Comparison of ENCODE assay signal across 8 mouse cellular contexts in the genomic region with DNA sequence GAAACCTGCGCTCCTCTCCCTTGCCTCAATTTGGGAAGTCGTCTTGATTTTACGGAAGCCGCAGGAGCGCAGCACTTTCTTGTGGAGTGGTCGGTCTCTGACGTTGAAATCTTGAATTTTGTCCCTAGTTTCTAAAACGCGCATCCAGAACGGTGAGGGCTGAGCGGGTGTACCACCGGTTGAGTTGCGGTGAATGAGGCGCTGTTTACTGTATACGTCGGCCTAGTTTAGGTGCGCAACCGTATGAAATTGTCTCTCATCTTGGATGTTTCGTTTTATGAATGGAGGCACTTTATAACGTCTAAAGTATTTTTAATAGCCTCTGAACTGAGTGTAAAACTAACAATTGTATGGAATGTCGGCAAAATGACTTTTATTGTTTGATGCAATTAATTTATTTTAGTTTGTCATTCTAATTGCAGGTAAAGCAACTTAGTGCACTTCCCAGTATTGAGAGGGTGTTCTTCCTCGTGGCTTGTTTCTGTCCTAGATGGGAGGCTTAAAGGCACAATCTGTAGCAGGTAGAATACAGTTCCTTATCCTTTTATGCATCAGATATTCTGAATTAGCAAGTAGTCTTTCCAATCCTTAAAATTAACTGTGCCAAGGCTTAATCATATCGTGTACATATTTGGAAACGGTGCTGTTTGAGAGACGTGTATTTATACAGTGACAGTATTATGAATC. TPM values are rescaled to one million over a fixed set of nuclear protein-coding genes. Genes with fewer than 3 reads are reported as not detected.
DNase-seq lines count a peak whose midpoint lies in the region; ATAC-seq lines count a peak whose summit lies in the region.

No protein-coding gene starts in this region.

- 7% methylated on average over 25 of the region's 25 CpGs for WGBS in neural tube, embryonic 11.5 days
- WGBS in forebrain, embryonic 10.5 days = 8% methylated on average over 25 of the region's 25 CpGs
- WGBS in limb, embryonic 13.5 days = 5% methylated on average over 25 of the region's 25 CpGs
- 5% methylated on average over 25 of the region's 25 CpGs for WGBS in stomach, embryonic 14.5 days

- peaks cover 4% of the 10 kb centered on the region; the same call in 1 of the 2 replicates for H3K27me3 ChIP-seq in neural tube, embryonic 11.5 days (ENCODE audit: control insufficient read depth, insufficient read depth, low read length)
- peaks cover 42% of the 10 kb centered on the region for H3K27me3 ChIP-seq in forebrain, embryonic 10.5 days (ENCODE audit: poor library complexity, severe bottlenecking)
- peaks cover 28% of the 10 kb centered on the region for H3K27me3 ChIP-seq in limb, embryonic 13.5 days
- H3K27me3 ChIP-seq in stomach, embryonic 14.5 days (ENCODE audit: control insufficient read depth, insufficient read depth, low read length) = no peaks in the 10 kb centered on the region

- no peak overlapping the region for H3K27ac ChIP-seq in neural tube, embryonic 11.5 days (ENCODE audit: low read depth, low read length)
- no peak overlapping the region for H3K27ac ChIP-seq in forebrain, embryonic 10.5 days
- H3K27ac ChIP-seq in limb, embryonic 13.5 days = no peak overlapping the region
- H3K27ac ChIP-seq in stomach, embryonic 14.5 days (ENCODE audit: low read length) = no peak overlapping the region

- DNase-seq in neural tube, embryonic 11.5 days (ENCODE audit: low spot score) = no peak
- no peak for DNase-seq in neural tube, embryonic 10.5 days (ENCODE audit: extremely low spot score, low spot score)
- DNase-seq in forebrain, embryonic 10.5 days (ENCODE audit: extremely low spot score, low spot score) = no peak
- DNase-seq in cerebellum, adult 9-10 months = no peak
- no peak for DNase-seq in right cerebral cortex, adult 2 months (ENCODE audit: low spot score in 2 of 2)
- no peak for DNase-seq in cerebellum, postnatal 25 days

- ATAC-seq in neural tube, embryonic 11.5 days (ENCODE audit: insufficient read depth, low FRiP score, low TSS enrichment) = no peak
- ATAC-seq in limb, embryonic 13.5 days (ENCODE audit: low FRiP score, low read depth) = no peak
- ATAC-seq in stomach, embryonic 14.5 days (ENCODE audit: insufficient number of reproducible peaks, insufficient read depth, low FRiP score, low read depth) = no peak

- H3K9me3 ChIP-seq in neural tube, embryonic 11.5 days (ENCODE audit: control insufficient read depth, low read length) = no peaks in the 10 kb centered on the region
- H3K9me3 ChIP-seq in forebrain, embryonic 10.5 days = no peaks in the 10 kb centered on the region
- H3K9me3 ChIP-seq in limb, embryonic 13.5 days = no peaks in the 10 kb centered on the region
- H3K9me3 ChIP-seq in stomach, embryonic 14.5 days (ENCODE audit: control insufficient read depth, low read depth, low read length) = no peaks in the 10 kb centered on the region

- peak overlapping the region; percentile 100 for H3K4me2 ChIP-seq in neural tube, embryonic 11.5 days (ENCODE audit: low read depth)
- H3K4me2 ChIP-seq in limb, embryonic 13.5 days (replicated peaks) = peak overlapping the region; percentile 99
- peak overlapping the region; percentile 100 for H3K4me2 ChIP-seq in stomach, embryonic 14.5 days (replicated peaks; ENCODE audit: low read depth, low read length)

- H3K4me3 ChIP-seq in neural tube, embryonic 11.5 days (ENCODE audit: low read depth, low read length) = peak overlapping the region; percentile 71
- peak overlapping the region; percentile 84 for H3K4me3 ChIP-seq in forebrain, embryonic 10.5 days
- H3K4me3 ChIP-seq in limb, embryonic 13.5 days = peak overlapping the region; percentile 70
- peak overlapping the region; percentile 69 for H3K4me3 ChIP-seq in stomach, embryonic 14.5 days (ENCODE audit: low read depth, low read length)

- no peak overlapping the region; the same call in 1 of the 2 replicates for H3K9ac ChIP-seq in neural tube, embryonic 11.5 days (ENCODE audit: low read length)
- peak overlapping the region; percentile 72 for H3K9ac ChIP-seq in limb, embryonic 13.5 days
- H3K9ac ChIP-seq in stomach, embryonic 14.5 days (replicated peaks; ENCODE audit: low read depth, low read length) = peak overlapping the region; percentile 40; the same call in 1 of the 2 replicates

- H3K4me1 ChIP-seq in neural tube, embryonic 11.5 days (ENCODE audit: control insufficient read depth, insufficient read depth, low read length) = no peaks in the 10 kb centered on the region
- H3K4me1 ChIP-seq in forebrain, embryonic 10.5 days = peaks cover 23% of the 10 kb centered on the region
- H3K4me1 ChIP-seq in limb, embryonic 13.5 days = peaks cover 17% of the 10 kb centered on the region
- 0 out of 2 replicates have a peak, but pooled peaks cover 4% of the 10 kb centered on the region for H3K4me1 ChIP-seq in stomach, embryonic 14.5 days (ENCODE audit: control insufficient read depth, insufficient read depth, low read length)

- 0 out of 2 replicates have a peak, but pooled peaks cover 2% of the 10 kb centered on the region for H3K36me3 ChIP-seq in neural tube, embryonic 11.5 days (ENCODE audit: control insufficient read depth, insufficient read depth, low read length)
- H3K36me3 ChIP-seq in forebrain, embryonic 10.5 days (replicated peaks) = peaks cover 27% of the 10 kb centered on the region
- peaks cover 14% of the 10 kb centered on the region for H3K36me3 ChIP-seq in limb, embryonic 13.5 days
- H3K36me3 ChIP-seq in stomach, embryonic 14.5 days (ENCODE audit: control insufficient read depth, insufficient read depth, low read length) = peaks cover 16% of the 10 kb centered on the region

RNA-seq across cellular contexts. Expression of a gene that starts 1.5 kb away (rescaled TPM):
- polyA plus RNA-seq in neural tube, embryonic 11.5 days (2014; fragmentation: Nextera tagmentation; extraction: Ambion mirVana) = 4.4 and 4.6 TPM in 2 replicates
- 1.4 and 1.6 TPM in 2 replicates for polyA plus RNA-seq in forebrain, embryonic 10.5 days (2016; fragmentation: Nextera tagmentation; extraction: Ambion mirVana)
- 1.2 and 1.6 TPM in 2 replicates for polyA plus RNA-seq in limb, embryonic 13.5 days (2015; fragmentation: Nextera tagmentation; extraction: Ambion mirVana)
- polyA plus RNA-seq in stomach, embryonic 14.5 days (2014; fragmentation: Nextera tagmentation; extraction: Ambion mirVana) = 1.5 and 1.8 TPM in 2 replicates

RNA-seq across cellular contexts. Expression of a gene that starts 33.2 kb away (rescaled TPM):
- polyA plus RNA-seq in neural tube, embryonic 11.5 days (2014; fragmentation: Nextera tagmentation; extraction: Ambion mirVana) = 167 and 168 TPM in 2 replicates
- 165 and 170 TPM in 2 replicates for polyA plus RNA-seq in forebrain, embryonic 10.5 days (2016; fragmentation: Nextera tagmentation; extraction: Ambion mirVana)
- polyA plus RNA-seq in limb, embryonic 13.5 days (2015; fragmentation: Nextera tagmentation; extraction: Ambion mirVana) = 160 and 162 TPM in 2 replicates
- polyA plus RNA-seq in stomach, embryonic 14.5 days (2014; fragmentation: Nextera tagmentation; extraction: Ambion mirVana) = 186 and 189 TPM in 2 replicates

RNA-seq across cellular contexts. Expression of a gene that starts 54.1 kb away (rescaled TPM):
- 34.3 and 36.4 TPM in 2 replicates for polyA plus RNA-seq in neural tube, embryonic 11.5 days (2014; fragmentation: Nextera tagmentation; extraction: Ambion mirVana)
- 26.2 and 27.9 TPM in 2 replicates for polyA plus RNA-seq in forebrain, embryonic 10.5 days (2016; fragmentation: Nextera tagmentation; extraction: Ambion mirVana)
- 38.1 and 42.7 TPM in 2 replicates for polyA plus RNA-seq in limb, embryonic 13.5 days (2015; fragmentation: Nextera tagmentation; extraction: Ambion mirVana)
- 37.2 and 41.2 TPM in 2 replicates for polyA plus RNA-seq in stomach, embryonic 14.5 days (2014; fragmentation: Nextera tagmentation; extraction: Ambion mirVana)
